Mouse (Mus musculus): Measurements from ENCODE around the gene Fam83f. TPM values are rescaled to one million over a fixed set of nuclear protein-coding genes. Genes with fewer than 3 reads are reported as not detected.

Gene Fam83f
- polyA plus RNA-seq, 1 experiment = 8.4 TPM

GRCm38 (mm10) chr15:80704267-80704666, 32.6 kb downstream of the Fam83f start:
- peaks cover 9% of the 10 kb centered on the region for H3K4me1 ChIP-seq (ENCODE audit: control insufficient read depth, insufficient read depth, low read length)
- TF ChIP-seq POLR2A (IDR thresholded peaks at IDR 0.05; ENCODE audit: borderline replicate concordance, low read depth, low read length) = no peak
- TF ChIP-seq CTCF (IDR thresholded peaks at IDR 0.05; ENCODE audit: low read depth, low read length) = peak; percentile 69
- no peak overlapping the region for H3K4me3 ChIP-seq (ENCODE audit: insufficient read depth, low read length)
- no peak overlapping the region for H3K27ac ChIP-seq (ENCODE audit: insufficient read depth, low read depth, low read length)

DNA sequence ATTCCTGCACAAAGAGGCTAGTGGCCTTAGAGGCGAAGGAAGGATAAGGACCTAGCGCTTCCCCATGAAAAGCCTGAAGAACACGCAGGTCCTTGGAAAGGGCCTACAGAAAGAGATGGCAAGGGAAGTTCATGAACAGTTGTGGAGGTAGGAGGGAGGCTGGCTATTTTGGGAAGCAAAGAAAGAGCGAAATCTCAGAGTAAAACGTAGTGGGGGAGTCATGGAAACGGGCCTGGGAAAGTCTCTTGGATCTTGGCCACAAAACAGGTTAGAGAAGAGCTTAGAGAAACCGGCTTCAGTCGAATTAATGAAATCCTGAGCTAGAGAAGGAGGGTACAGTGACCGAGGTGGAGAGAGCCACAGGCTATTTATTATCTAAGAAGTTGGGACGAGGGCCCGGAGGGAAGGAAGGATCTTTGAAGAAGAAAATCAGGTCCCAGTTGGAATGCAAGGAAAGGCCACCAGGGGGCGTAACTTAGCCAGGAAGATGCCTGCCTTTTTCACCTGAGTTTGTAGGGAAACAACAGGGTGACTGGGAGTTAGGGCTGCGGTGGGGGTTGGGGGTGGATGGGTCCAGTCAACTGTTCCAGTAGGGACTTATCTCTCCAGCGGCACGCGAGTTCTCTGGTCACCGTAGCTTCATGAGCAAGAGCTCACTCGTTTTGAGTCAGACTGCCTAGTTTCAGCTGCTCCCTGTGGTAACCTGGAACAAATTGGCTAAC, 34.3 kb downstream of the Fam83f start:
- TF ChIP-seq POLR2A (IDR thresholded peaks at IDR 0.05; ENCODE audit: borderline replicate concordance, low read depth, low read length) (no peak), CTCF (IDR thresholded peaks at IDR 0.05; ENCODE audit: low read depth, low read length) (peak; percentile 95)
- H3K4me1 ChIP-seq (ENCODE audit: control insufficient read depth, insufficient read depth, low read length) = peaks cover 13% of the 10 kb centered on the region
- no peak overlapping the region for H3K27ac ChIP-seq (ENCODE audit: insufficient read depth, low read depth, low read length)
- H3K4me3 ChIP-seq (ENCODE audit: insufficient read depth, low read length) = peak overlapping the region; percentile 43

DNA sequence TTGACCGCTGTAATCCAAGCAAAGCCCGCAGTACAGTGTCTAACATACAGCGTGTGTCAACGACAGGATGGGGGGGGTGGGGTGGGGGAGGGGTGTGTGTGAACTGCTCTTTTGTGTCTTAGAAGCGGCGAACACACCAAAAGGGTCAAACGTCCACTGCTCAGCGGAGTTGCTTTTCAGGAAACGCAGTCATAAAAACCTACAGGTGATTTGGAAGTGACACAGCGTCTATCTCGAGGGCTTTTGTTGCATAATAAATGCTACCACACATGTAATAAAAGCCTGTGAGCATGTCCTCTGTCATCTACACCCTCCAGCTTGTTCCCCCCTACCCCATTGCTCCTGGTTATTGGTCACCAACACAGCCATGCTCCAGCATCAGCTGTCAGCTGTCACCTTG, 34.9 kb downstream of the Fam83f start:
- Histone ChIP-seq H3K27ac (ENCODE audit: insufficient read depth, low read depth, low read length) (0 out of 2 replicates have a peak overlapping the region, but pooled peaks have one; percentile 9), H3K4me1 (ENCODE audit: control insufficient read depth, insufficient read depth, low read length) (peaks cover 13% of the 10 kb centered on the region), H3K4me3 (ENCODE audit: insufficient read depth, low read length) (peak overlapping the region; percentile 43)
- no peak for TF ChIP-seq CTCF (IDR thresholded peaks at IDR 0.05; ENCODE audit: low read depth, low read length)
- no peak for TF ChIP-seq POLR2A (IDR thresholded peaks at IDR 0.05; ENCODE audit: borderline replicate concordance, low read depth, low read length)

DNA sequence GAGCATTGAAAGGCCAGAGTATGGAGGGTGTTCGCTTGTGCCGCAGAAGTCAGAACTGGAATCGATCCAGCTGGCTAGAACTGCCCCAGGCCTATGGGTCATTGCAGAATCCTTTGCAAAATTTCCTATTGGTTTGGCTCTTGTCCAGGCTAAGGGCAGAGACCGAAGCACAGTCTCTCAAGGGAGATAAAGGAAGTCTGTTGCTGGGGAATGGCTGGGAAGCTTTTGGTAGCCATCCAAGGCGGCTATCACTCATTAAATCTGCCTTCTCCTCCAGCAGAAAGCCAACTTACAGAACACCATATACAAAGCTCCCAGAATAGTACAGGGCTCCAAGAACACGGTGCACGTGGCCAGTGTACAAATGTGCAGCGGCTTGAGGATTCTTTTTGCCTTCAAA, 35.4 kb downstream of the Fam83f start:
- Histone ChIP-seq H3K4me3 (ENCODE audit: insufficient read depth, low read length) (peak overlapping the region; percentile 43), H3K27ac (ENCODE audit: insufficient read depth, low read depth, low read length) (0 out of 2 replicates have a peak overlapping the region, but pooled peaks have one; percentile 2), H3K4me1 (ENCODE audit: control insufficient read depth, insufficient read depth, low read length) (peaks cover 14% of the 10 kb centered on the region)
- TF ChIP-seq POLR2A (IDR thresholded peaks at IDR 0.05; ENCODE audit: borderline replicate concordance, low read depth, low read length) = no peak
- no peak for TF ChIP-seq CTCF (IDR thresholded peaks at IDR 0.05; ENCODE audit: low read depth, low read length)

DNA sequence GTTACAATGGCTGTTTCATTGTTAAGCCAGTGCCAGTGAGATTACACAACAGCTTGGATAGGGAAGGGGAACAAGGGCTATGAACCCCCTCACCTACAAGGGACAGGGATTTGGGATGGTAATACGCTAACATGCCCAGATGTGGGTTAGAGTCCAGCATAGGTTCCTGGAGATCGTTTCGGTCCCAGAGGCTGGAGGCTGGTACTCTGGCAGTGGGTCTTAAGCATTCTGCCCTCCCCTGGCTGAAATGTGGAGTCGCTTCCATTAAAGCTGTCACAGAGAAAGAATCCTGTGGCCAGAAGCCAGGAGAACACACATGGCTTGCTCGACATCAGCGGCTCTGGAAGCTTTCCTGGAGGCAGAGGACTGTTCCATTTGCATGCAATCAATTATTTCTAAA, 37.9 kb downstream of the Fam83f start:
- Histone ChIP-seq H3K4me1 (ENCODE audit: control insufficient read depth, insufficient read depth, low read length) (peaks cover 17% of the 10 kb centered on the region), H3K27ac (ENCODE audit: insufficient read depth, low read depth, low read length) (no peak overlapping the region), H3K4me3 (ENCODE audit: insufficient read depth, low read length) (no peak overlapping the region)
- TF ChIP-seq CTCF (IDR thresholded peaks at IDR 0.05; ENCODE audit: low read depth, low read length) (no peak), POLR2A (IDR thresholded peaks at IDR 0.05; ENCODE audit: borderline replicate concordance, low read depth, low read length) (no peak)

DNA sequence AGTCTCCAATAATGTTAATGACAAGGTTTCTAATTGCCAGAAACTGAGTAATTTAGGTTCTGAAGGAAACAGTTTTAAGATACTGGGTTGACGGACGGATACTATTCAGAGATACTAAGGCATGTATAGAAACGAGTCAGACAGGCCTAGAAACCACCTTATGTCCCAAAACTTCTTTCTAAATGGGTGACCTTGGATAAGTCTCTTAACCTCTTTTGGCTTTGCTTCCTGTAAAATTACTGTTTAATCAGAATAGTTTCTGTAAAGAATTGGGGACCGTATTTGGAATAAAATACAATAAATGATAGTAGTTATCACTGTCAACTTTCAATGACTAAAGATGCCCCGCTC, 38.6 kb downstream of the Fam83f start:
- peak overlapping the region; percentile 64; the same call in 1 of the 2 replicates for H3K4me3 ChIP-seq (ENCODE audit: insufficient read depth, low read length)
- no peak overlapping the region for H3K27ac ChIP-seq (ENCODE audit: insufficient read depth, low read depth, low read length)
- TF ChIP-seq POLR2A (IDR thresholded peaks at IDR 0.05; ENCODE audit: borderline replicate concordance, low read depth, low read length) = no peak
- TF ChIP-seq CTCF (IDR thresholded peaks at IDR 0.05; ENCODE audit: low read depth, low read length) = no peak
- H3K4me1 ChIP-seq (ENCODE audit: control insufficient read depth, insufficient read depth, low read length) = peaks cover 17% of the 10 kb centered on the region

DNA sequence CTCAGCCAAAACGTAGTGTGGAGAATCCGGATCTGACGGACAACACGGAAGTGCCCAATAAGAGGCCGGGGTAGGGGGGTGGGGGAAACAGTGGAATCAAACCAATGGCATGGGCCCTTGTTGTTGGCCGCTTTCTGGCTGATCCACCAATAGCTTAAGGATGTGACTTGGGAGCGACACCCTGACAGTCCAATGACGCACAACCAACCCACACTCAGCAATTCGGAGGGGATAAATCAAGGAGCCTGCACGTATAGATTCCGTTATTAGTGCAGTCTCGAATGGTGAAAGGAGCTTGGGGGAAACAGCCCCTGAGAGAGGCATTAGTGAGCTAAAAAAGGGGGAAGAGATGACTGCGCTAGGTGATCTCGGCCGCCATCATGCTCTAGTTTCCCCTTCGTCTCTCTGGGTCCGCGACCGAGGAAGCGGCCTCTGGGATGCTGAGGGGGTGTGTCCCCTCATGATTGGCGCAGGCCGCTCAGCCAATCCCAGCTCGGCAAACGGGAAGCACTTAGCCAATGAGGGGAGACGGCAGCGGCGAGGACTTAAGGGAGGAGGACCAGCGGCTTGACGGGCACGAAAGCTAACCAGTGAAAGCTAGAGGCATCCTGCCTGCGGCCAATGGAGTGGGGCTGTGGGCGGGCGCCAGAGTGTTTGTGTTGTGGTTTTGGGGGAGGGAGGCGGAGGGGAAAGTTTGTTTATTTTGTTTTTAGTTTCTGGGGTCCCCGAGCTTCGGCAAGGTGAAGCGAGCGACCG, 39.1 kb downstream of the Fam83f start, which contains the start of gene Tnrc6b:
Tnrc6b (plus strand) TSS at position 706 of the 756 bp plus-strand sequence.
- peak within 1 kb of the TSS; percentile 73 for H3K4me3 ChIP-seq (ENCODE audit: insufficient read depth, low read length)
- peak within 1 kb of the TSS; percentile 66 for H3K27ac ChIP-seq (ENCODE audit: insufficient read depth, low read depth, low read length)
- H3K4me1 ChIP-seq (ENCODE audit: control insufficient read depth, insufficient read depth, low read length) = peaks cover 17% of the 10 kb centered on the region
- TF ChIP-seq CTCF (IDR thresholded peaks at IDR 0.05; ENCODE audit: low read depth, low read length) (no peak), POLR2A (IDR thresholded peaks at IDR 0.05; ENCODE audit: borderline replicate concordance, low read depth, low read length) (no peak)

GRCm38 (mm10) chr15:80711401-80712151, 39.9 kb downstream of the Fam83f start:
- Histone ChIP-seq H3K4me3 (ENCODE audit: insufficient read depth, low read length) (peak overlapping the region; percentile 73), H3K4me1 (ENCODE audit: control insufficient read depth, insufficient read depth, low read length) (peaks cover 18% of the 10 kb centered on the region), H3K27ac (ENCODE audit: insufficient read depth, low read depth, low read length) (peak overlapping the region; percentile 40)
- TF ChIP-seq POLR2A (IDR thresholded peaks at IDR 0.05; ENCODE audit: borderline replicate concordance, low read depth, low read length) (no peak), CTCF (IDR thresholded peaks at IDR 0.05; ENCODE audit: low read depth, low read length) (no peak)

DNA sequence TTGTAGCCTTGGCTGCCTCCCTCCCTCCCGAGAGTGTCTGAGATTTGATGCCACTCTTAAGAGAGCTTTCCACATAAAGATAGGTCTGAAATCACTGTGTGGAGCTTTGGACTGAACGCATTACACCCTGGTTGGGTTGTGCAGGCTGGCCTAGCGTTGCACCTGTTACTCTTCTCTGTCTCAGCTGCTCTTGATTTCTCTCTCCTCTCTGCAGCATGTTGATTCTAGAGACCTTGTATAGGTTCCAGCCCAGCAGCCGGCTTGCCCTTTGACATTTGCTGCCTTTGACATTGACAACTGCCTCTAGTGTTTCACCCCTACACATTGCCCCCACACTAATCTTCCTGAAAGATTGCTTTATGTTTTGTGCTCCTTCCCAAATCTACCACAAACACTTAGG, 42.7 kb downstream of the Fam83f start:
- no peak overlapping the region for H3K4me3 ChIP-seq (ENCODE audit: insufficient read depth, low read length)
- H3K4me1 ChIP-seq (ENCODE audit: control insufficient read depth, insufficient read depth, low read length) = peaks cover 14% of the 10 kb centered on the region
- TF ChIP-seq POLR2A (IDR thresholded peaks at IDR 0.05; ENCODE audit: borderline replicate concordance, low read depth, low read length) (no peak), CTCF (IDR thresholded peaks at IDR 0.05; ENCODE audit: low read depth, low read length) (no peak)
- no peak overlapping the region for H3K27ac ChIP-seq (ENCODE audit: insufficient read depth, low read depth, low read length)

Measured in bone marrow macrophage, adult 2 months (primary cell).